Mouse (Mus musculus) intestine, embryonic 16.5 days (tissue): ENCODE data around the gene Maea. TPM values are rescaled to one million over a fixed set of nuclear protein-coding genes. Genes with fewer than 3 reads are reported as not detected.

Experiments
- ATAC-seq: fragments of 200-750 bp; cut with Nextera tagmentation; 2 replicates; pipeline ENCODE4 v1.8.0; 2017; ENCODE audit warnings: moderate TSS enrichment, moderate library complexity
- H3K27ac ChIP-seq: fragments of 300-500 bp; sonication (generic); 2 replicates; pipeline ENCODE4 v1.5.1; 2014; ENCODE audit warnings: mild to moderate bottlenecking, low read length
- H3K27me3 ChIP-seq: fragments of 300-500 bp; sonication (generic); replicated peaks from 2 replicates; pipeline ENCODE4 v1.6.1; 2014; ENCODE audit warnings: low read length, control low read depth, mixed read lengths; ENCODE audit not compliant: control insufficient read depth, insufficient read depth
- H3K36me3 ChIP-seq: fragments of 300-500 bp; sonication (generic); 2 replicates; pipeline ENCODE4 v1.6.1; 2014; ENCODE audit warnings: low read length, control low read depth; ENCODE audit not compliant: control insufficient read depth, insufficient read depth
- H3K4me1 ChIP-seq: fragments of 300-500 bp; sonication (generic); 2 replicates; pipeline ENCODE4 v1.6.1; 2014; ENCODE audit warnings: low read length, control low read depth, mixed read lengths; ENCODE audit not compliant: control insufficient read depth, insufficient read depth
- H3K4me2 ChIP-seq: fragments of 300-500 bp; sonication (generic); 2 replicates; pipeline ENCODE4 v1.6.1; 2014; ENCODE audit warnings: low read depth, low read length, control low read depth
- H3K4me3 ChIP-seq: fragments of 300-500 bp; sonication (generic); 2 replicates; pipeline ENCODE4 v1.5.1; 2014; ENCODE audit warnings: mild to moderate bottlenecking, low read length
- H3K9ac ChIP-seq: fragments of 300-500 bp; sonication (generic); 2 replicates; pipeline ENCODE4 v1.6.1; 2014; ENCODE audit warnings: low read depth, low read length
- H3K9me3 ChIP-seq: fragments of 300-500 bp; sonication (generic); 2 replicates; pipeline ENCODE4 v1.6.1; 2016; ENCODE audit warnings: low read length, control low read depth; ENCODE audit not compliant: control insufficient read depth
- WGBS: fragments of 180-500 bp; shearing (Covaris S2); extraction: QIAGEN DNeasy Blood & Tissue Kit; methylation state at CpG from one replicate; pipeline ENCODE4 v1.1.7; 2014; 5-methylcytosine and 5-hydroxymethylcytosine counted together
- polyA plus RNA-seq: library from polyadenylated mRNA; unstranded; fragments of >200 nt; fragmentation: Nextera tagmentation; extraction: Ambion mirVana; gene quantifications from 2 replicates; pipeline ENCODE4 v1.2.1, GENCODE M21; 2015

The Maea gene
- polyA plus RNA-seq, 1 experiment from 2014 or later = 135 TPM

GRCm38 (mm10) chr5:33372331-33373038 is 37.2 kb downstream of the Maea start:
- Histone ChIP-seq H3K4me2 (no peak overlapping the region), H3K27me3 (no peaks in the 10 kb centered on the region), H3K27ac (no peak overlapping the region), H3K36me3 (peaks cover 18% of the 10 kb centered on the region), H3K4me3 (no peak overlapping the region), H3K9me3 (no peaks in the 10 kb centered on the region), H3K4me1 (no peaks in the 10 kb centered on the region), H3K9ac (no peak overlapping the region)
- ATAC-seq = no peak
- WGBS = 81% methylated on average over 18 of the region's 18 CpGs

GRCm38 (mm10) chr5:33377176-33377575 is 41.9 kb downstream of the Maea start:
- no peak overlapping the region for H3K9ac ChIP-seq
- 47% methylated on average over 6 of the region's 6 CpGs for WGBS
- no peak overlapping the region for H3K27ac ChIP-seq
- no peak for ATAC-seq
- H3K27me3 ChIP-seq = no peaks in the 10 kb centered on the region
- no peaks in the 10 kb centered on the region for H3K9me3 ChIP-seq
- peak overlapping the region; percentile 89 for H3K4me2 ChIP-seq
- peaks cover 5% of the 10 kb centered on the region for H3K4me1 ChIP-seq
- H3K4me3 ChIP-seq = no peak overlapping the region; the same call in 1 of the 2 replicates
- H3K36me3 ChIP-seq = peaks cover 7% of the 10 kb centered on the region

DNA sequence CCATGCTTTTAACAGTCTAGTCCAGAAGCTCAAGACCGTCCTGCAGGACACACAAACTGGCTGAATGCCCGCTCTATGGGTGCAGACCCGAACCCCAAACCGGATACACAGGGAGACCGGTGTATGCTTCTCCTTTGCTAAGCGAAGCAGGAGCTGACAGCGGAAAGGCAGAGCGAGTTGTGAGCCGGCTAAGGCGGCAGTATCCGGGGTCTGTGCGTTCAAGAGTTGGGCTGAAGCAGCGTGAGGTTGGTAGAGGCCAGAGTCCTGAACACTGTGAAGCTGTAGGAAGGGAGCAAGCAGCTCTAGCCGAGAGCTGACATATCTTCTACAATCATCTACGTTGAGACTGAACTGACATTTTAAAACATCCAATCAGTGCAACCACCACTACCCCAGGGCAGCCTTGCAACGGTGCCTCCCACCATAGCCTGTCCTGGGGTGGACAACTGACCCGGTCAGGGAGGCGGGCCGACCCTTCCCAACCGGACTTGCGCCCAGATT is 42.5 kb downstream of the Maea start:
- Histone ChIP-seq H3K4me3 (peak overlapping the region; percentile 71), H3K27me3 (no peaks in the 10 kb centered on the region), H3K36me3 (peaks cover 5% of the 10 kb centered on the region), H3K9ac (peak overlapping the region; percentile 83), H3K4me2 (peak overlapping the region; percentile 89), H3K27ac (peak overlapping the region; percentile 98), H3K4me1 (peaks cover 5% of the 10 kb centered on the region), H3K9me3 (no peaks in the 10 kb centered on the region)
- WGBS = under 1% methylated on average over 21 of the region's 21 CpGs
- ATAC-seq = no peak

- WGBS = 0% methylated on average over 46 of the region's 46 CpGs
- H3K4me2 ChIP-seq = peak within 1 kb of the TSS; percentile 89
- H3K4me3 ChIP-seq = peak within 1 kb of the TSS; percentile 71
- no peaks in the 10 kb centered on the region for H3K9me3 ChIP-seq
- H3K36me3 ChIP-seq = peaks cover 1% of the 10 kb centered on the region
- H3K4me1 ChIP-seq = peaks cover 5% of the 10 kb centered on the region
- no peaks in the 10 kb centered on the region for H3K27me3 ChIP-seq
- H3K27ac ChIP-seq = peak within 1 kb of the TSS; percentile 98
- peak; percentile 98 for ATAC-seq
- peak within 1 kb of the TSS; percentile 83 for H3K9ac ChIP-seq
These were observed 43.1 kb downstream of the Maea start, which contains the start of gene Uvssa for GRCm38 (mm10) chr5:33378302-33378854. TSS of gene Uvssa (plus strand) at chr5:33378549.

DNA sequence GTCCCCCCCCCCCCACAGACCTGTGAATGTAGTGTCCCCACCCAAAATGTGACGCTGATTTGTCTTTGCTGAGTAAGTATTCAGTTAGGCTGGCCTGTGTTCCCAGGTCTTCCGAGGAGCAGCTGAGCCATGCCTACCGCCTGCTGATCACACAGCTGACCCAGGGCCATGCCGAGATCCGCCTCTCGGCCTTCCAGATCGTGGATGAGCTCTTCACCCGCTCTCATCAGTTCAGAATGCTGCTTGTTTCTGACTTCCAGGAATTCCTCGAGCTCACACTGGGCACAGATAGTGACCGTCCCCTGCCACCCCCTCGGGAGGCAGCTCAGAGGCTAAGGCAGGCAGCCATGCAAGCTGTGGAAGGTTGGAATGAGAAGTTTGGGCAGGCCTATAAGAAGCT is 52.2 kb downstream of the Maea start:
- Histone ChIP-seq H3K9ac (no peak overlapping the region), H3K4me2 (no peak overlapping the region), H3K9me3 (no peaks in the 10 kb centered on the region), H3K27ac (no peak overlapping the region), H3K36me3 (no peaks in the 10 kb centered on the region), H3K27me3 (no peaks in the 10 kb centered on the region), H3K4me3 (no peak overlapping the region), H3K4me1 (no peaks in the 10 kb centered on the region)
- WGBS = 85% methylated on average over 11 of the region's 11 CpGs
- ATAC-seq = no peak

GRCm38 (mm10) chr5:33393803-33394202 is 58.5 kb downstream of the Maea start:
- peak; percentile 74 for ATAC-seq
- Histone ChIP-seq H3K27ac (no peak overlapping the region), H3K4me3 (no peak overlapping the region), H3K9me3 (no peaks in the 10 kb centered on the region), H3K9ac (no peak overlapping the region), H3K27me3 (no peaks in the 10 kb centered on the region), H3K4me2 (no peak overlapping the region), H3K4me1 (no peaks in the 10 kb centered on the region), H3K36me3 (no peaks in the 10 kb centered on the region)
- 15% methylated on average over 7 of the region's 7 CpGs for WGBS

DNA sequence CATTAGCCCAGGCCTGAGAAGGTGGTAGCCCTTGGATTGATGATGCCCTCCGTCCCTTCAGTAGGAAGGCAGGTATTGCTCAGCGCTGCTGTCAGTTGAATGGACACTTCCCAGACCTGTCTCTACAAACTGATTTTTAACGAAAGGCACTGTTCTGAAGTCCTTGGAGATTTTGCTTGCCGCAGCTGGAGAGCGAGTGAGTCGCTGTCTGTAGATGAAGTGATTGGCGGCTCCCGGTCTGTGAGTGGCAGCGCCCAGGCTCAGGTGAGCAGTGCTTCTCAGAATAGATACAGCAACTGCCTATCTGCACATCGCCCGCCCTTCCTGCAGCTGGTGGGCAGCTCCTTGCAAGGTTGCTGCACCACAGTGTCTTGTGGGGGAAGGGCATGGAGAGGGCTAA is 60.4 kb downstream of the Maea start:
- Histone ChIP-seq H3K27ac (no peak overlapping the region), H3K9ac (no peak overlapping the region), H3K9me3 (no peaks in the 10 kb centered on the region), H3K4me2 (no peak overlapping the region), H3K27me3 (no peaks in the 10 kb centered on the region), H3K36me3 (no peaks in the 10 kb centered on the region), H3K4me3 (no peak overlapping the region), H3K4me1 (no peaks in the 10 kb centered on the region)
- WGBS = 89% methylated on average over 11 of the region's 11 CpGs
- no peak for ATAC-seq

GRCm38 (mm10) chr5:33396828-33397227 is 61.5 kb downstream of the Maea start:
- Histone ChIP-seq H3K9ac (no peak overlapping the region), H3K27ac (no peak overlapping the region), H3K27me3 (no peaks in the 10 kb centered on the region), H3K9me3 (no peaks in the 10 kb centered on the region), H3K4me1 (no peaks in the 10 kb centered on the region), H3K36me3 (no peaks in the 10 kb centered on the region), H3K4me2 (no peak overlapping the region), H3K4me3 (no peak overlapping the region)
- WGBS = 77% methylated on average over 7 of the region's 7 CpGs
- ATAC-seq = no peak

DNA sequence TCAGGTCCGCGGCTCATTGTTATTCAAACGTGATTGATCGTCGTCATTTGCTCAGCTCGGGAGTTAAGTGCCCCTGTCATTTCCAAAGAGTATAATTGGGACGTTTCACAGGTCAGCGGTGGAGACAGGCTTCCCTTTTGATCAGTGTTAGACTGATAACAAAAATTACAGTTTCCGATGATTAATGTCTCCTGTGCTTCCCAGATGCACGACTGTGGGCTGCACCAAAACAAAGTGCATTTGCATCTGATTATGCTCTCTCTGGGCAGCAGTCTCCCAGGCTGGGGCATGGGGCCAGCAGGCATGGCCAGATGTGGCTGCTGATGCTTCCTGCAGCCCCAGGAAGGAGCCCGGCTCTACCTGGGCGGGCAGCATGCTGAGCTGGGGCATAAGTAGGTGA is 65.5 kb downstream of the Maea start:
- Histone ChIP-seq H3K4me3 (no peak overlapping the region), H3K27ac (no peak overlapping the region), H3K4me1 (no peaks in the 10 kb centered on the region), H3K4me2 (no peak overlapping the region), H3K9me3 (no peaks in the 10 kb centered on the region), H3K9ac (no peak overlapping the region), H3K27me3 (no peaks in the 10 kb centered on the region), H3K36me3 (peaks cover 3% of the 10 kb centered on the region; the same call in 1 of the 2 replicates)
- 62% methylated on average over 12 of the region's 12 CpGs for whole genome bisulfite sequencing
- ATAC-seq = no peak
